Mouse (Mus musculus) kidney, adult 8-10 months (tissue): ENCODE measurements around the gene Loxl3.

Experiments used
- DNase-seq, 2 experiments: peaks; one replicate each; pipeline ENCODE4 v3.0.0; 2022

Loxl3 gene

DNA sequence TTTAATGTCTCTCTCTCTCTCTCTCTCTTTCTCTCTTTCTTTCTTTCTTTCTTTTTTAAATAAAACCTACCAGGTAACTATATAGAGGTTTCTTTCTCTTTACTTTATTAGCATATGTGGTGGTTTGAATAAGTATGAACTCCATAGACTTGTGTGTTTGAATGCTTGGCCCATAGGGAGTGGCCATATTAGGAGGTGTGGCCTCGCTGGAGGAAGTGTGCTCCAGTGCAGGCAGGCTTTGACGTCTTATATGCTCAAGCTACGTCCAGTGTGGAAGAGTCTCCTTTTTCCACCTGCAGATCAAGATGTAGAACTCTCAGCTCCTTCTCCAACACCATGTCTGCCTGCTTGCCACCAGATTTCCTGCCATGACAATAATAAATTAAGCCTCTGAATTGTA is 14.9 kb upstream of the Loxl3 start:
- no peak for DNase-seq

DNA sequence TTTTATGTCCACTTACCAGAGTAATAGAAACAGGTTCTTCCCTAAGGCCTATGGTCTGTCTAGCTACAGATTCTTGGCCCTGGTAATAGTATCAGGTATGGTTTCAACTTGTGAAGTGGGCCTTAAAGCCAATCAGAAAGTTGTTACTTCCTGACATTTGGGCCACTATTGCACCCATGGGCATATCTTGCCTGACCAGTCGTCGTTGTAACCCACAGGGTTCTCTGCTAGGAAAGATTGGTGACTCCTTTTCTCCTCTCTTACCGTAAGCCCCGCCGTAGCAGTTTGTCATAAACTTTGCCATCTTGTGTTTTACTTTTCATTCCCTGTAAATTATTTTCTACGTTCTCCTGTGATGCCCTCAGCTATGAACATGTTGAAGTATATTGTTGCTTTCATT is 13.9 kb upstream of the Loxl3 start:
- no peak for DNase-seq

DNA sequence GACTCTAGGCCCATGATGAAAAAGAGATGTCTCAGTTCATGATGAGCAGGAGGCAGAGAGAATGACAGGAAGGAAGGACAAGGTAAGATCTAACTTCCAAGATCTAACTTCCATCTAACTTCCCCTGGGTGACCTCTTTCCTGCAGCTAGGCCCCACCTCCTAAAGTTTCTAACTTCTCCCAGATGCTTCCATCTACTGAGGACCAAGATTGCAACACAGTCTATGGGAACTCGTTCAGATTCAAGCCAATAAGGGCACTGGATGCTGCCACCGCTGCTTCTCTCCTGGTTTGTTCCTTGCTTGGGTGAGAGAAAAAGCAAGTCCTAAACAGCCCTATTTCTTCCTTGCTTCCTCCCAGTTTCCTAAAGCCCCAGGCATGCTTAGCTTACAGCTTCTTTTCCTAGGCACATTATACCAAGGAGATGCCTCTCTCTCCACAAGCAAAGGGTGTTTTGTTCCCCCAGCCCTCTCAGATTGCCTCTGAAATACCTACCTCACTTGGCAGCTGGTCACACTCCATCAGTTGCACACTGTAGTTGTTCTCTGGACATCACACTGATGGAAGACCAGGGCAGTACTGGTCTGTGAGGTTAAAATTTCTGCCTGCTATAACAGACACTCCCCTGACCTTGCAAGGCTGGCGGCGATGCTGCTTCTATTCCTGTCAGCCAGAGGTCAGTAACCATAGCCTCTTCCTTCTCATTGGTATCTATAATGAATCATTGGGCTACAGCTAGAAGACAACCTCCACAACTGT is 13.0 kb upstream of the Loxl3 start:
- DNase-seq = no peak

DNA sequence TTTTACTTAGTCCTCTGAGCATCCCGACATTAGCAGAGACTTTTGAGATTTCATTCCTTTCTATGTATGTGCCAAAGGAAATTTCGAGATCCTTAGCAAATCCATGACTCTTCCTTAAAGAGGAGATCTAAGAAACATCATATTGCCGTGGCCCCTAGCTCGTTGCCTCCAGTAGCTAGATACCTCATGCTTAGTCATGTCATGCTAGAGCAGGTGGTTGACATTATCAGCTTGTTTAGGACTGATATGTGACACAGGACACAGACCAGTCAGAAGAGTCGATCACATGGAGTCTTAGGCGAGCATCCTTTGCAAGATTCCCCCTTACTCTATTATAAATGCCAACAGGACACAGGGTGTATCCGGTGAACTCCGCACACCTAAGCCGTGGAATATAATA is 11.0 kb upstream of the Loxl3 start:
- DNase-seq = no peak

DNA sequence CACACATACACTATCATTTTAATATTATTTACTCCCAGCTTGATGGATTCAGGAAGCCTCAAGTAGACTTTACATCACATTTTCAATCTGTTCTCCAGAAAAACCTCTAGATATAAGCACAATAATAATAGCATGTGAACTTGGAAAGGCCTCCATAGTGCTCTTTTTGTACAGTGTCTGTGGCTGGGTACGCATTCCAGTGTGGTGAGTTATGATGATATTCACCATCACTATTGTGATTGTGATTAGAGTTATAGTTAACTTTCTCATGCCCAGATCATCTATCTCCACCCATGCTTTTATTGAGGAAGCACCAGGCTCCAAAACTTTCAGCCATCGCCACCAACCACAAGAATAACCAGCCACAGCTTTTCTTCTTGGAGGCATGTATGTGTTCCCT is 10.2 kb upstream of the Loxl3 start:
- DNase-seq = no peak

DNA sequence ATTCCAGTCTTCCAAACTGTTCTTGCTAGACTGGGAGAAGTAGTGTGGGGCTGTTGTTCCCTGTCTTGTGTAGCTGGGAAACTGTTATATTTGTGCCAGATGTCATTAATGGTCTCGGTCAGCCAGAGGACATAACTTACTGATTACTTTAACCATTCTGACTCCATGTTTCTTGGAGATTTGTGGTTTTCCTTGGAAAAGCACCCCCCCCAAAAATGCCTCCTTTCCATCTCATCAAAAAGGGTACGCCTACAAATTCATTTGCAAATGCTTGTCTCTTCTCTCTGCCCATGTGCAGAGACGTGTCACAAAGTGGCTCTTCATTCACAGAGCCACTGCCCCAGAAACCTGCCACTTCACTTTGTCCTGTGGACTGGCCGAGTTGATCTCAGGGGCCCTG is 9.6 kb upstream of the Loxl3 start:
- no peak for DNase-seq

DNA sequence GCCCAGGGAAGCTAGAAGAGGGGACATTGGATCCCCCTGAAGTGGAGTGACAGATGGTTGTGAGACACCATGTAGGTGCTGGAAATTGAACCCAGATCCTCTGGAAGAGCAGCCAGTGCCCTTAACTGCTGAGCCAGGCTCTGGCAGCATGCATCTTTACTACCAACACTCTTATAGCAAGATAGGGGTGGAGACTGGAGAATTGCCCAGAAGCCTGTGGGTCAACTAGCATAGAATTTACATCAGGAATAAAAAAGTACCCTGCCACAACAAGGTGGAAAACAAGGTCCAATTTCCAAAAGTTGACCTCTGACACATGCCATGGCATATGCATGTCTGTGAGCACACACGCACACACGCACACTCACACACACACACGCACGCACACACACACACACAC is 8.8 kb upstream of the Loxl3 start:
- no peak for DNase-seq

DNA sequence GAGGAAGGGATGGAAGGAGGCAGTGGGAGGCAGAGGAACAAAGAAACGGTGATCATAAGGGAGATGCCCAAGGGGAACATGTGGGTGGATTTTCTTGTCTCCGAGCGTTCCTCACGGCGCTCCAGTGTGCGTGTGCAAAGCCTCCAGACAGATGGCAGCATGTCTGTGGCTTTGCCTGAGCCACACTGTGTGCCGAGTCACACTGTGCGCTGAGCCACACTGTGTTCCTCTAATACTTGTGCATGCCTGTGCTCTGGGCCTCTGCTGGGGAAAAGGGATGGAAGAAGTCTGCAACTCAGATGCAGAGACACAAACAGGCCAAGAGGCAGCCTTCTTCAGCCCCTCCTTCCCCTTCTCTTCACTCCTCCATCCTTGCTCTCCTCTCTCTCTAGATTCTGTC is 6.7 kb upstream of the Loxl3 start:
- no peak for DNase-seq

DNA sequence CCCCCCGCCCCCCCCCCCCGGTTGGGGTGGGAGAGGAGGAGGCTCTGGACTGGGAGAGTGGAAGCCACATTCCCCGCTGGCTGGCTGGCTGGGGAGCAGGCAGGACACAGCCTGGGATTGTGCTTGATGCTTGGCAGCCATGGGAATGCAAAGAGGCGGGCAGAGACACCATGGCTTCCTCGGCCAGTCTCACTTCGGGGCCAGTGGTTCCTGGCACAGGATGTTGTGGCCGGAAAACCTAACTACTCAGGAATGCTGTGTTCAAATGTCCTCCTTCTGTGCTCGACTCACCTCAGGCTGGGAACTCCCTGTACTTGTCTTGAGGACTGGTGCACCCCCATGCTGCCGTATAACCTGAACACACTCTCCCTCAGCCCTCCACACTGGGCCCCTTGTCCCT is 6.3 kb upstream of the Loxl3 start:
- DNase-seq = no peak

DNA sequence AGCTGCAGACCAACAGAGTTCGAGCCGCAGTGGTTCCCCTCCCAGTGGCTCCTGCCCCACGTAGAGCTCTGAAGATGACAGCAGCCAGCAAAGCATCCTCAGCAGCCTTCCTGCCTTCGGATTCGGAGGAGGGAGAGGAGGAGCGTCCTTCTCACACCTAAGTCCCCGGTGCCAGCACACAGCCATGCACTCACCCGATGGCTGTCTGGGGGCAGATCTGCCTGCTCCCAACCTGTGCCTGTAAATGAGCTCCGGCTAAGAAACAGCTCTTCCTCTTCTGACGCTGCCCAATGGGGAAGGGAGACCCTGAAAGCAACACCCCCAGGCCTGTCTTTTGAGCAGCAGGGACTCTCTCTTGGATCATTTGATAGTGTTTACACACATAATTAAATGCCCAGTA is 4.2 kb upstream of the Loxl3 start:
- no peak for DNase-seq

DNA sequence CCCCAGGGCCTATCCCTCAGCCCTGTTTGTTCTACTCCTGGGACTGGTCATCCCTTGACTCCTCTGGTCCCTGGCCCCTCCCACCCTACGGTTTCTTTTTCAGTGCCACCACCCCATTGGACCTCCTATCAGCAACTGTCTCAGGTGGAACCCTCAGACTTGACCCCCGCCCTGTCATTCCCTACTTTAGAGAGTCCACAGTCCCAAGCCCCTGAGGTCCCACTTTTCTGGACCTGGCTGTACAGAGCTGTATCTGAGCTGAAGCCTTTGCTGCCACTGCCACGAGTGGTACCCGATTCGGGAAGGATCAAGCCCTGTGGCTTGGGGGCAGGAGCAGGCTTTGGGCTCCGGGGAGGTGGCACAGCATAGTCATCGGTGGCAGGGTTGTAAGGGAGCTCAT is 2.9 kb upstream of the Loxl3 start:
- DNase-seq = no peak

DNA sequence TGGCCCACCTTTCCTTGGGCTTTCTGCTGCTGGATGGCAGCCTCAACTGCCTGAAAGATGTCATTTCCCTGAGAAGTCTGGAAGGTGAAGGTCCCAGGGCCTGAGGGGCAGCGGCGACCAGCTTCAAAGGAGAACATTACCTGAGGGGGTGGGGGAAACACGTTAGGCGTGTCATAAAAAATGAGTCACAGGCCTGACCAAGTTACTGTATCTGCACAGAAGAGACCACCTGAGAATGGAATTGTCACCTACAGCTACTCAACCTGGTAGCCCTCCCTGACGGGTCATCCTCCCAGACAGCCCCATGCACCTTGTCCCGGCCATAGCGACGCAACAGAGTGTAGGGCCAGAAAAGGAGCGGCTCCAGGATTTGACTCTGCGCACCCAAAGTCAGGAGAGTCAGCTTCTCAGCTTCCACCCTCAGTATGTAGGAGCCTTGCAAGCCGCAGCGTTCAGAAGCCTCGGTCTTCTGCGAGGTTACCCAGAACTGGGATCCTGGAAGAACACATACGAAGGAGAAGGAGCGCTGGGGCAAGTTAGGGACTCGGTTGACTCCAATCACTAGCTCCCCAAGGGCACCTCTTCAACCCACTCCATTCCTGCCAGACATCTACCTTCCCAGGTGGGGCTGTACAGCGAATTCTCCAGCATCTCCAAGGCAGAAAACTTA is 1.9 kb upstream of the Loxl3 start:
- DNase-seq = no peak

DNA sequence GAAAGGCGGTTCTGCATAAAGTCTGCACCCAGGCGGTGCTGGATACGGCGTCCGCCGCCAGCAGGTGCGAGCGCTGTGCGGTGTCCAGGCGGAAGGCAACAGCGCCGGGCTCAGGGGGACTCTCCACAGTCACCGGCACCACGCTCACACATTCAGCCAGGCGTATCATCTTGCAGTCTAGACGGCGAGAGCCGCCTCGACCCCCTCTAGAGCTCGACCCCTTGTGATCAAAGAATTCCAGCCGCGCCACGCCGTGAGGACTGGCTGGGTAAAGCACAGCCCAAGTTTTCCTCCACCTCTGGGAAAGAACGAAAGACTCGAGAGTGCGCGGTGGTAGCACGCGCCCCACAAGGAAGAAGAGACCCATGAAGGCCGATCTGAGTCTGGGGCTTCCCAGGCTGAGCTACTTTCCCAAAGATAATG is 1.2 kb upstream of the Loxl3 start:
- peak in 1 of 2 experiments; percentile 18 for DNase-seq

DNA sequence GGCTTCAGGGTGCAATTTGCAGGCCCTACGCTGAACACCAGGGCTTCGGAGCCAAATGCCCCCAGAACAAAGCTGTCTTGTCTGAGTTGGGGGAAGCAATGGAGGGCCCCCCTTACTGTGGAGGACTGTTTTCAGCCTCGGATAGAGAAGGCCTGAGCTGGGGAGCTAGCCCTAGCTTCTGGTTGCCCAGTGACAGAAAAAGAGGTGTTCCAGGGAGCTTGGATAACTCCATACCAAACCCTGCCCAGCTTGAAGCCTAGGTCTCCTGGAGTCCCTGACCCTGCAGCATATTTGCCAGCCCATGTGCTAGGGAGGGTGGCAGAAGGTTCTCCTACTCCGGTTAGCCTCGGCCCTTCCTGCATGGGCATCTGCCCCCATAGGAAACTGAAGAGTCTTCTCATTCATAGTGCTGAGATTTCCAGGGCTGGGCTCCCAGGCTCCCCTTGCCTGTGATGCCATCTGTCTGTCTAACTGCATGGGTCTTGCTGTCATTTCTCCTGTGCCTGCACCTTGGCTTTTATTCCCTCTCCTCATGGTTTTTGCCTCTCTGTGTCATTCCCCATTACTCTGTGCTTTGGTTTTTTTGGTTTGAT is 586 bp downstream of the Loxl3 start:
- DNase-seq = no peak

DNA sequence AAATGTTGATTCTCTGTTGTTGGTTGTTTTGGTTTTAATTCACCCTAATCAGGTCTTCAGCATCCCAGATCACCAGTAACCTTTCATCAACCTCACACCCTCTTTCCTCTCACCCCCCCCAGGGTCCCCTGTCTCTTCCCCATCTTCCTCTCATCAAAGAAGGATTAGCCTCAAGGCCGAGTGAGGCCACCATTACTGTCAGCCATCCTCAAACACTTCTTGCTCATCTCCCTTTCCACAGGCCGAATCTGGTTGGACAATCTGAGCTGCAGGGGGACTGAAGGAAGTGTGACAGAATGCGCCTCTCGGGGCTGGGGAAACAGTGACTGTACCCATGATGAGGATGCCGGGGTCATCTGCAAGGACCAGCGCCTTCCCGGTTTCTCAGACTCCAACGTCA is 3.2 kb downstream of the Loxl3 start:
- no peak for DNase-seq

DNA sequence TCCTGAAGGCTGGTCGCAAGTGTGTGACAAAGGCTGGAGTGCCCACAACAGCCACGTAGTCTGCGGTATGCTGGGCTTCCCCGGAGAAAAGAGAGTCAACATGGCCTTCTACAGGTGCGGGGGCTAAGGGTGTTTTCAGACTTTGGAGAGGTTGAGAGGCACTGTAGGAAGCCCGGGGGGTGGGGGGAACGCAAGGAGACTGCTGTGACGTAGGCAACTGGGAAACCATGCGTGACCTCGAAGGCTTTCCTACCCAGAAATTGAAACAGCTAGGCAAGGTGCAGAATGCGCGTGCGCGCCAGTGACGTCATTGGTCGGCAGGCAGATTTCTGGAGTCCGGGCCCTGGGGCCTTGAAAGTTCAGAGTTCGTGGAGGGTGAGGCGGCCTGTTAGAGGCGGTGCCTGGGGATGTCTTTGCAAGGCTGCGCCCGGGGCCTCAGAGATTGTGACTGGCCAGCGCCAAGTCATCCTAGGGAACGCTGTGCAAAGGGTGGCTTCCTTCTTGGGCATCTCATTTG is 4.6 kb downstream of the Loxl3 start:
- DNase-seq = peak; percentile 93 to 97

DNA sequence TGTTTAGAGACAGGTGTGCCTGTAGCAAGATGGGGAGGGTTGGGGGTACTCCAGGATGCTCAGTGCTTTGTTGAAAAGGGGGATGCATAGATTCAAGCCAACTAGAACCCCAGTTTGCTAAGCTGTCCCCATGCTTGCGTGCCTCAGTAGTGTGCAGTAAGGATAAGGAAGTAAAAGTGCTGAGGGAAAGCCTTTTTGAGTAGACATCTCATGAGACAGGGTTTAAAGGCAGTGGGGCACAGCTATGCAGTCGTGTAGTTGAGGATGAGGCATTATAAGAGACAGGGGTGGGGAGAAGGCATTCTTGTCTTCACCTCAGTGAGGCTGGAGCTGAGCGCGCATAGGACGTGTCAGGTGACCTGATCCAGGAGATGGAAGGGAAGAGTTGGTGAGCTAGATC is 6.6 kb downstream of the Loxl3 start:
- DNase-seq = no peak

DNA sequence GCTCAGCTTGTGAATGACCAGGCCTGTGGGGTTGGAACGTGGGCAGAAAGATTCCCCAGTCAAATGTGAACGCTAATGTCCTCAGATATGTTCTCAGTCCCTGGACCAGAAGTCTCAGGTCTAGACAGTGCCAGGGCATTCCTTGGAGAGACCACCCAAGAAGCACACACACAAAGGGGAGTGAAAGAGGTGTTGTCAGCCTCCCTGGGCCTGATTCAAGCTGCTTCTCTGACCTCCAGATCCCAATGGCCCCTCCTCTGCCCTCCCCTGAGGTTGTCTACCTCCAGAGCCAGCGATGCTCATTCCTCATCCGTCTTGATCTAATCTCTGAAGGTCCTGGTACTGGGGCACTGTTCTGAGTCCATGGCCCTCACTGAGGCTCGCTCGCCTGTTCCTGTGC is 9.6 kb downstream of the Loxl3 start:
- DNase-seq = no peak

DNA sequence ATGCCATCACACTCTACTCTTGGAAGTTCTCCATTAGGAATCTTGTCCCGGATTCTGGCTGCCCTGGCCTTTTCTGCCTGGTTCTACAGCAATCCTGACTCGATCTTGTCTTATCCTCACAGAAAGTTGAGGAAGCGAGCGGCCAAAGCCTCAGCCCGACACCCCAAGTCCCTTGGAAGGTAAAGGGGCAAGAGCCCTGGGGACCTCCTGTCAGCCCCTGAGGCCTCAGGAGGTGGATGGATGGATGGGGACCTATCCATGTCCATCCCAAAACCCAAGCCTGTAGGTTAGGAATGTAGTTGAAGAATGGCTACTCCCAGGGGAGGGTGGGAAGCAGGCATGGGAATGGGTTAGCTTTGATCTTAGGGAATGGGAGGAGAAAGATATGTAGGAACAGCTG is 10.0 kb downstream of the Loxl3 start:
- DNase-seq = no peak

DNA sequence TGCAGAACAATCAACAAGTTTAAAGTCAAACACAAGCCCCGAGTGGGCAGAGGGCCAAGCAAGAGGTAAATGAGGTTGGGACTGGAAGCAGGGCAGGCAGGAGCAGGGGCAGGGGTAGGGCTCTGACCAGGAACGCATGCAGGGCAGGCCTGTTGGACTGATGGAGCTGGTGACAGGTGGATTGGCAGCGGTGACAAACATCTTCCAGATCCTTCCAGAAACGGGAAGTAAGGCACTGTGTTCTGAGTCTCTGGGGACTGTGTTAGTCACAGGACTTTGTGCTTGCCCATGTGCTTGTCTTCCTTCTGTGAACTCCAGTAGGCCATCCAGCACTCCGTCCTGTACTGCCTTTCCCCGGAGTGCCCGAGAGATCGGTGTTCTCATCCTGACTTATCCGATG is 10.8 kb downstream of the Loxl3 start:
- DNase-seq = no peak

DNA sequence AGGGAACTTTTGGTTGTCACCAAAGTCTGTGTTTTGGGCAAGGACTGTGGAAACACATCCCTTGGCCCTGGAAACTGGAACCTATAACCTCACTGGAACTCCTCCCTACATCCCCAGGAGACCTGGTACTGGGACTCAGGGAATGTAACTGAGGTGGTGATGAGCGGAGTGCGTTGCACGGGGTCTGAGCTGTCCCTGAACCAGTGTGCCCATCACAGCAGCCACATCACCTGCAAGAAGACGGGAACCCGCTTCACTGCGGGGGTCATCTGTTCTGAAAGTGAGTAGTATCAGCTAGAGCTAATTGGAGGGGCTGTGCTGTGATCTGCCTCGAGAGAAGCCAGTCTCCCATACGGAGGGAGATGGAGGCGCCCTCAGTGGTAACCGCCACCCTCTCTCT is 15.4 kb downstream of the Loxl3 start:
- no peak for DNase-seq

DNA sequence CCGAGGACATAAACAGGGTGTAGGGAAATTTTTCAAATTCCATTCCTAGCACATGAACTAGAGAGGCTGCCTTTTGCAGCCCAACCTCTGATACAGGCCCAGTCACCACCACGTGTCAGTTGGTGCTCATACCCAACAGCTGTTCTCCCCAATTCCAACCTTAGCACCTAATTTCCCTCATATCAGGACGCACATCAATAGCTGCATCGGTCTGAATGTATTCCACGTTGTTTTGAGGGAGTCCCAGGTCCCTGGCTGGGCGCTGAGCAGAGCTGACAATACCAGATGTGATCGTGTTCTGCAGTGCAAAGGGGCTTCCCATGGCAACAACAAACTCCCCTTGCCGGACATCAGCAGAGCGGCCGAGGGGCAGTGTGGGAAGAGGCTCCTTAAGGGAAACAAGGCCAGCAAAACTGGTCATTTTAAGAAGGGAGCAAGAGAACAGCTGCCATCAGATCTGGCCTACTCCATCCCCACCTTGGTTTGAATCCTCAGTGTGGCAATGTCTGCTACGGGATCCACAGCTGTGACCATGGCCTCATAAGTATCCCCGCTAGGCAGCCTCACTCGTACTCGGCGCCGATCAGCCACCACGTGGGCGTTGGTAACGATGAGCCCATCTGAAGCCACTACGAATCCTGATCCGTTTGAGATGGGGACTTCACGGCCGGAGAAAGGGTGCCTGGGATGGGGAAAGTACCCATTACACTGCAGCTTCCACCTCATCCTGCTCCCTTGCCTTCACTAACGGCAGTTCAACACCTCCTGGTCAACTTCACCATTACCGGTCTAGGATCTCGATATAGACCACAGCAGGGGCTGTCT is 19.4 kb downstream of the Loxl3 start:
- DNase-seq = no peak

DNA sequence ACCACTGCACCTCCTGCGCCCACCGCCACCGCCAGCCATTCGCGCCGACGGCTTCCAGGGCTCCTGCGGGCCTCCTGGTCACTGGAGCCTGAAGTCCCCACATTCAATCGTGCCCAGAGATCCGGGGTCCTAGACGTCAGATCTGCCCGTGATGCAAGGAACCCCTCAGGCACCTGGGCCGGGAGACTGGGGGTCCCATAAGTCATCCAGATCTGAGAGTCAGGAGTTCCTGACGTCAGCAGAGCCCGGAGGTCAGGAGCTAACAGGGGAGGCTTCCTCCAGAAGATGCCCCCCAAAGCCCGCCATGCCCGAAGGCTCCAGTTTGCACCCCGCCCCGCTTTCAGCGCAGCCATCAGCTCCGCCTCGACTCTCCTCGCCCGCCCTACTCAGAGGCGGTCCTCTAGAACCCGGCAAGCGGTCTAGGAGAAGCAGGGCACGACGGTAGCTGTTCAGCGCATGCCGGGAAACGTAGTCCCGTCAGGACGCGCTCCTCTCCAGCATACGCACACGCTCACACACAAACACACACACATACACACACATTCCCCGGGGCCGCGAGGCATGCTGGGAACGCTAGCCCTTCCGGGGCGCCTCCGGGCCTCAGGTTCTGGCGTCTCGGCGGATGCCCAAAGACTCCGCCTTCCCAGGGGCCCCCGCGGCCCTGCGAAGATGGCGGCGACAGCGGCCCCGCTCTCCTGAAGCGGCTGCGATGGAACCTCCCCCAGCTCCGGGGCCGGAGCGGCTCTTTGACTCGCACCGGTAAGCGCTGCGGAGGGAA is 20.3 kb downstream of the Loxl3 start, which contains the start of gene Aup1:
TSS of gene Aup1 (plus strand) at position 448 of the 778 bp plus-strand sequence.
- DNase-seq = peak; percentile 97 to 98
